Mouse (Mus musculus): Measurements from ENCODE around the gene Basp1.

DNA sequence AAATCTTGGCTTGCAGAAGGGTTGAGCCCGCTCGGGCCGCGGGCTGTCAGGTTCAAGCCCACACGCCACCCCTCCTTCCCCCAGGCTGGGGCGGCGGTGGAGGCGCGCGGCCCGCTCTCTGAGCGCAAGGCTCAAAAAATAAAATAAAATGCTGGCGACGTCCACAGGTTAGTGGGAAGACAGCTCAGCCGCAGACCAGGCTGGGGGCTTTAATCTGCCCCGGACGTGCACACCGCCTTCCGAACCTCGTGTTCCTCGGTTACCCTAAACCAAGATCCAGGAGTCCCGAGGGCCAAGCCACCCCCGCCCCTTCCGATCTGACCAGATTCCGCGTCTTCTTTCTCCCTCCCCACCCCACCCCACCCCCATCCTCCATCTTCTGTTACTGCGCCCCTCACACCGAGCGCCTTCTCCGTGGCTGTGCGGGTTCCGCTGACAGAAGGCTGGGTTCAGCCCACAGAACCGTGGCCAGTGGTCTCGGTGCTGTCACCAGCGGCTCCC is 753 bp downstream of the Basp1 start:
- TF ChIP-seq CTCF (IDR thresholded peaks at IDR 0.05; ENCODE audit: control insufficient read depth, insufficient read depth, low read length): no peak
- no peak for TF ChIP-seq POLR2A (IDR thresholded peaks at IDR 0.05; ENCODE audit: borderline replicate concordance, control insufficient read depth, low read depth, low read length)
